Mouse (Mus musculus): ENCODE results near the gene Ctrc. TPM values are rescaled to one million over a fixed set of nuclear protein-coding genes. Genes with fewer than 3 reads are reported as not detected.

Gene Ctrc
- polyA plus RNA-seq, 1 experiment from 2014 or later = not detected

- 55% methylated on average over 19 of the region's 19 CpGs for WGBS
- no peak for TF ChIP-seq CTCF (IDR thresholded peaks at IDR 0.05; ENCODE audit: low read depth)
- no peak for TF ChIP-seq EP300 (optimal IDR thresholded peaks at IDR 0.05)
- peak; percentile 49 for ATAC-seq (ENCODE audit: low FRiP score, low TSS enrichment)
These were observed 14.2 kb upstream of the Ctrc start for GRCm38 (mm10) chr4:141860246-141860841.

GRCm38 (mm10) chr4:141859351-141859750 lies 13.2 kb upstream of the Ctrc start:
- Histone ChIP-seq H3K27ac (replicated peaks) (no peak overlapping the region), H3K9ac (ENCODE audit: low read length) (no peak overlapping the region), H3K4me3 (ENCODE audit: low read depth, low read length) (no peak overlapping the region), H3K4me1 (replicated peaks; ENCODE audit: control insufficient read depth, insufficient read depth) (no peaks in the 10 kb centered on the region), H3K27me3 (ENCODE audit: control insufficient read depth, insufficient read depth, low read length) (no peaks in the 10 kb centered on the region), H3K4me2 (replicated peaks; ENCODE audit: low read depth) (no peak overlapping the region), H3K9me3 (ENCODE audit: control insufficient read depth, low read length) (no peaks in the 10 kb centered on the region), H3K36me3 (ENCODE audit: control insufficient read depth, insufficient read depth, low read length) (peaks cover 7% of the 10 kb centered on the region)
- WGBS = 97% methylated on average over 14 of the region's 14 CpGs
- DNase-seq (ENCODE audit: low spot score) (no peak), ATAC-seq (ENCODE audit: low FRiP score, low TSS enrichment) (no peak)
- TF ChIP-seq CTCF (IDR thresholded peaks at IDR 0.05; ENCODE audit: low read depth) (no peak), EP300 (optimal IDR thresholded peaks at IDR 0.05) (no peak)

More at GRCm38 (mm10) chr4:141860246-141860841, 14.2 kb upstream of the Ctrc start:
- Histone ChIP-seq H3K27ac (replicated peaks) (no peak overlapping the region; the same call in 1 of the 2 replicates), H3K9me3 (ENCODE audit: control insufficient read depth, low read length) (no peaks in the 10 kb centered on the region), H3K4me2 (replicated peaks; ENCODE audit: low read depth) (no peak overlapping the region), H3K9ac (ENCODE audit: low read length) (no peak overlapping the region), H3K36me3 (ENCODE audit: control insufficient read depth, insufficient read depth, low read length) (peaks cover 7% of the 10 kb centered on the region), H3K4me3 (ENCODE audit: low read depth, low read length) (no peak overlapping the region), H3K27me3 (ENCODE audit: control insufficient read depth, insufficient read depth, low read length) (no peaks in the 10 kb centered on the region), H3K4me1 (replicated peaks; ENCODE audit: control insufficient read depth, insufficient read depth) (no peaks in the 10 kb centered on the region)
- DNase-seq (ENCODE audit: low spot score) = peak; percentile 81

- DNase-seq (ENCODE audit: low spot score) = no peak
These were observed 12.3 kb upstream of the Ctrc start for GRCm38 (mm10) chr4:141858501-141858900.

GRCm38 (mm10) chr4:141857422-141857930 lies 11.3 kb upstream of the Ctrc start:
- Histone ChIP-seq H3K4me1 (replicated peaks; ENCODE audit: control insufficient read depth, insufficient read depth) (no peaks in the 10 kb centered on the region), H3K4me3 (ENCODE audit: low read depth, low read length) (no peak overlapping the region), H3K4me2 (replicated peaks; ENCODE audit: low read depth) (no peak overlapping the region), H3K27ac (replicated peaks) (0 out of 2 replicates have a peak overlapping the region, but pooled peaks have one; percentile 25), H3K9ac (ENCODE audit: low read length) (no peak overlapping the region), H3K36me3 (ENCODE audit: control insufficient read depth, insufficient read depth, low read length) (peaks cover 7% of the 10 kb centered on the region), H3K9me3 (ENCODE audit: control insufficient read depth, low read length) (no peaks in the 10 kb centered on the region), H3K27me3 (ENCODE audit: control insufficient read depth, insufficient read depth, low read length) (no peaks in the 10 kb centered on the region)
- WGBS = 12% methylated on average over 10 of the region's 10 CpGs
- peak; percentile 97 for TF ChIP-seq CTCF (IDR thresholded peaks at IDR 0.05; ENCODE audit: low read depth)
- TF ChIP-seq EP300 (optimal IDR thresholded peaks at IDR 0.05) = no peak
- ATAC-seq (ENCODE audit: low FRiP score, low TSS enrichment) (peak; percentile 45), DNase-seq (ENCODE audit: low spot score) (peak; percentile 89)

More at GRCm38 (mm10) chr4:141858501-141858900, 12.3 kb upstream of the Ctrc start:
- Histone ChIP-seq H3K4me2 (replicated peaks; ENCODE audit: low read depth) (no peak overlapping the region), H3K4me1 (replicated peaks; ENCODE audit: control insufficient read depth, insufficient read depth) (no peaks in the 10 kb centered on the region), H3K4me3 (ENCODE audit: low read depth, low read length) (no peak overlapping the region), H3K9ac (ENCODE audit: low read length) (no peak overlapping the region), H3K9me3 (ENCODE audit: control insufficient read depth, low read length) (no peaks in the 10 kb centered on the region), H3K27me3 (ENCODE audit: control insufficient read depth, insufficient read depth, low read length) (no peaks in the 10 kb centered on the region), H3K27ac (replicated peaks) (0 out of 2 replicates have a peak overlapping the region, but pooled peaks have one; percentile 30), H3K36me3 (ENCODE audit: control insufficient read depth, insufficient read depth, low read length) (peaks cover 7% of the 10 kb centered on the region)
- WGBS = 56% methylated on average over 20 of the region's 20 CpGs
- TF ChIP-seq EP300 (optimal IDR thresholded peaks at IDR 0.05) (no peak), CTCF (IDR thresholded peaks at IDR 0.05; ENCODE audit: low read depth) (no peak)
- ATAC-seq (ENCODE audit: low FRiP score, low TSS enrichment) = no peak

GRCm38 (mm10) chr4:141853437-141853836 lies 7.3 kb upstream of the Ctrc start:
- Histone ChIP-seq H3K36me3 (ENCODE audit: control insufficient read depth, insufficient read depth, low read length) (no peaks in the 10 kb centered on the region), H3K4me1 (replicated peaks; ENCODE audit: control insufficient read depth, insufficient read depth) (no peaks in the 10 kb centered on the region), H3K27me3 (ENCODE audit: control insufficient read depth, insufficient read depth, low read length) (no peaks in the 10 kb centered on the region), H3K9me3 (ENCODE audit: control insufficient read depth, low read length) (no peaks in the 10 kb centered on the region), H3K4me2 (replicated peaks; ENCODE audit: low read depth) (no peak overlapping the region), H3K9ac (ENCODE audit: low read length) (no peak overlapping the region), H3K27ac (replicated peaks) (no peak overlapping the region), H3K4me3 (ENCODE audit: low read depth, low read length) (no peak overlapping the region)
- ATAC-seq (ENCODE audit: low FRiP score, low TSS enrichment) (no peak), DNase-seq (ENCODE audit: low spot score) (peak; percentile 68)
- TF ChIP-seq CTCF (IDR thresholded peaks at IDR 0.05; ENCODE audit: low read depth) = peak; percentile 88
- TF ChIP-seq EP300 (optimal IDR thresholded peaks at IDR 0.05) = no peak
- WGBS = 64% methylated on average over 9 of the region's 9 CpGs

GRCm38 (mm10) chr4:141834536-141835095 lies 11.5 kb downstream of the Ctrc start:
- H3K9ac ChIP-seq (ENCODE audit: low read length) = no peak overlapping the region
- H3K4me1 ChIP-seq (replicated peaks; ENCODE audit: control insufficient read depth, insufficient read depth) = no peaks in the 10 kb centered on the region
- no peak for DNase-seq (ENCODE audit: low spot score)
- peak; percentile 15; the same call in 1 of the 2 replicates for ATAC-seq (ENCODE audit: low FRiP score, low TSS enrichment)
- no peaks in the 10 kb centered on the region for H3K9me3 ChIP-seq (ENCODE audit: control insufficient read depth, low read length)
- whole genome bisulfite sequencing = 48% methylated on average over 5 of the region's 5 CpGs
- H3K27ac ChIP-seq (replicated peaks) = no peak overlapping the region
- TF ChIP-seq CTCF (IDR thresholded peaks at IDR 0.05; ENCODE audit: low read depth) = no peak
- TF ChIP-seq EP300 (optimal IDR thresholded peaks at IDR 0.05) = no peak
- no peaks in the 10 kb centered on the region for H3K27me3 ChIP-seq (ENCODE audit: control insufficient read depth, insufficient read depth, low read length)
- no peaks in the 10 kb centered on the region for H3K36me3 ChIP-seq (ENCODE audit: control insufficient read depth, insufficient read depth, low read length)
- H3K4me2 ChIP-seq (replicated peaks; ENCODE audit: low read depth) = no peak overlapping the region
- no peak overlapping the region for H3K4me3 ChIP-seq (ENCODE audit: low read depth, low read length)

Measured in stomach, postnatal 0 days (tissue).